Mouse (Mus musculus): ENCODE measurements around the gene Gm49387. TPM values are rescaled to one million over a fixed set of nuclear protein-coding genes. Genes with fewer than 3 reads are reported as not detected.

Gene Gm49387
- total RNA-seq (2021): not detected

DNA sequence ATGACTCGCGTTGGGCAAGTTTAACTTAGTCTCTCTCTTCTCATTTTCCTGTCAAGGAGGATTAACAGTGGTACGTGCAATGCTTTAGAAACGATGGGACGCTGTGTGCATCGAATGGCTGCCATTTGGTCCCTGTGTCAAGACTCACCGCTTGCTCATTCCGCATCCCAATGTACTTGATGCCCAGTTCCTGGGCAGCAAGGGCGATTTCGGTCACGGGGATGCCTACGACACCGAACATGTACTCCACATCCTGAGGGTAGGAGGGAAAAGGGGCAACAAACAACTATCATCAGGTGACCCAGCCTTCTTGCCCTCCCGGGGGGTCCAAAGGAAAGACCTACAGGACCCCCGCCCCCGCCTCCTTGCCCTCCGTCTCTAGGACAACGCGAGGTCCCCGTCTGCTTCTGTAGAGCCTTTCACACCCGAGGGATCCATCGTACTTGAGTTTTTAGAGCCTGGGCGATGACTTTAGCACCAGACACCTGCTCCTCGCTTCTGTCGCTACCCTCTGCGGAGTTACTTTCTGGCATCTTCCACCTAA lies at the start of gene Gm49387:
TSS of gene Gm49387 (minus strand) at position 533 of the 544 bp plus-strand sequence.
- no peak for DNase-seq

DNA sequence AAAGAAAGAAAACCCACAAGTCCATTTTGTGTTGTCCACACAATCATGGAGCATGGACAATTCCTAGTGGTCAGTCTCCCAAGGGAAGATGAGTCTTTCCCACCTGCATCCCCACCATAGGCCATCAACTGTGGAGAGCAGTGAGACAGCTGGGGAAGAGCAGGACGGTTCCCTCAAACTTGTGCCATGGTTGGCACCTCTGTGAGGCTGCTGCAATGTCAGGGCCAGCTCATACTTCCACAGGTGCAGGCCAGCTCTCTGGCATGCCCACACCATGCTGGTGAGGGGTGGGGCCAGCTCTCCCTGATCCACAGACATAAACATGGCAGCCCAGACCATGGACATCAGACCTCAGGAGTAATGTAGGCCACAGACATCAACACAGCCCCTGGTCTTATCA lies 45.6 kb upstream of the Gm49387 start:
- no peak for DNase-seq

DNA sequence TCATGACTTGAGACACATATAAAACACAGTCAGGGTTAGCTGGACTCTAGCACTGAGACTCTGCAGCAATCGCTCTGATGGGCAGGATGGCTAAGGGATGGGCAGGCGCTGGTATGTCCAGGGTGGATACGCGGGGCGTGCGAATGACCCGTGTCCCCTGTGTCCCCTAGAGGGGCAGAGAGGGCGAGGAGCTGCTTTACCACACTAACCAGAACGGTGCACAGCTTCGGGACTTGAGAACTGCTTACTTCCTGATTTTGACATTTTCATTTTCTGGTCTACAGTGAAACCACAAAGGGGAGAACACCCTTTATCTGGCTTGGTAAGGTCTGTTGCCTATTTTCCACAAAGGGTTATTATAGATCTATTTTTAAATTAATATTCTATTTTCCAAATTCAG lies 45.0 kb upstream of the Gm49387 start:
- no peak for DNase-seq

DNA sequence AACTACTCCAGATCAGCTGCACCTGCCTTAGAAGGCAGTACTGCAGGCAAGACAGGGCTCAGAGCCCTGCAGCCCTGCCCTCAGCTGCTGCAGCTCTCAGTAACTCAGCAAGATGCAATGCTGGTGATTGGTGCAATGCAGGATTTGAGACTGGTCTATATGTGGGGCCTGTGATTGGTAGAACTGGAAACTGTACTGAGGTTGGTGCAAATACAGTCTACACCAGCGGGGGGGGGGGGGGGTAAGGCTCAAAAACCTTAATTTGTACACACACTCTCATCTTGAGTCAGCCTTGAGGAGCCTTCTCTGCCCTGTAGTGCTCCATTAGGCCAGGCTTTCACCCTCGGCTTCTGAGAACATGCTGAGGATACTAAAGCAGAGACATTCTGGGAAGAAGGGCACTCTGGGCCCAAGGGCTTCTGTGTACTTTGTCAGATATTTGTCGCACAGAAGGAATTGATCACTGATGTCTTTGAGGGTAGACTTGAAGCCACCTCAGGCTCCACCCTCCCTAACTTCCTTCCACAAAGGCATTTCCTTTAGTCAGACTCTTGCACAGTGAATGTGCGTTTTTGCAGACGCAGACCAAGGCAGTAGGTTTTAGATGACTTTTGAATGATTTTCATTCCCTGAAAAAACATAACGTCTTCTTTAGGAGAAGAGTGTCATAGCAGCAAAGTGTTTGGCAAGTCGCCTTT lies 43.8 kb upstream of the Gm49387 start:
- DNase-seq: no peak

DNA sequence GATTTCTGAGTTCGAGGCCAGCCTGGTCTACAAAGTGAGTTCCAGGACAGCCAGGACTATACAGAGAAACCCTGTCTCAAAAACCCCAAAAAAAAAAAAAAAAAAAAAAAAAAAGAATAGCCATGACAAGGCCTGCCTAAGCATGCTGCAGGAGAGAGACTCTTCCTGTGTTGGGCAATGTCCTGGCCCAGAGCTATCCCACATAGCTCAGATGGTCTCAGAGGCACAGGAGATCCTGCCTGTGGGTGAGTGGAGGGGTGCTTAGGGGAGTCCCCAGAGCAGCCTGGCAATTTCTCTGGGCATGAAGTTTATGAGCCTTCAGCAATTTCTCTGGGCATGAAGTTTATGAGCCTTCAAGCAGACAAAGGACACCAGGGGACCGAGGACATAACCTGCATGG lies 42.9 kb upstream of the Gm49387 start:
- DNase-seq: no peak

DNA sequence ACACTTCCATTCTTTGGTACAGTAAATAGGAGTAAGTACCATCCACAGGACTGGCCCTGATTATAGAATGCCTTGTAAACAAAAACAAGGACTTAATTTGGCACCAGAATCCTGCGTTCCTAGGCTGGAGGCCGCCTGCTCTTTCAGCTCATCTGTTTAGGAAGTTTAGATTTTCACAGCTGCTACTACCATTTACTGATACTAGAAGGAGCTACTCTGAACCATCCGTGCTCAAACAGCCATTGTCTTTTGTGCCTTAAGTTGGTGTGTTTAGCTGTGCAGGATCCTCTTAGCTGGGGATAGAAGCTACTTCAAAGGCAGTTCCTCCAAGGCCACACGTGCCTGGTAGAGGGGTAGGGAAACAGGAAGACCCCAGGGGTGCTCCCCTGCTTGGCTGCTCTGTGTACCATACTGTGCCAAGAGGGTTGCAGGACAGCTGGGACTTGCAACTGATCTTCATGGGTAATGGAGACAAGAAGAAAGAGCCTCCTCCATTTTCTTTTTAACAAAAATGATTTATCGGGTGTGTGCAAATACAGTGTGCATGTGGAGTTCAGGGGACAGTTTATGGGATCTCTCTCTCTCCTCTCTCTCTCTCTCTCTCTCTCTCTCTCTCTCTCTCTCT lies 41.4 kb upstream of the Gm49387 start:
- no peak for DNase-seq

DNA sequence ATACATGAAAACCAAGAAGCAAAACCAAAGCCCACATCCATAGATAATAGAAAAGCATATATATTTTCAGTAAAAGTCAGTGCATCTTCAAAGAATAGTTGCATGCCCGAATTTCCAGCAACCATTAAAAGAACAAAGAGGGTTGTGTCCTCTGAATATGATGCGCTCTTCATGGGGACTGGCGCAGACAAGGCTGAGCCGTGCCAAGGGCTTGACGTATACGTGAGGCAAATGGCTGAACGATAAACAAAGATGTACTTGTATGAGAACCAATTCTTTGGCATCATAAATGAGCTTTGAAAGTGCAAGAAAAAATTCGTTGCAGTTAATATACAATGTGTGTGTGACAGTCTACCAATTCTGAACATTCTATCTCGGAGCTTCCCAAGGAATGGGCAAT lies 40.6 kb upstream of the Gm49387 start:
- DNase-seq: no peak

DNA sequence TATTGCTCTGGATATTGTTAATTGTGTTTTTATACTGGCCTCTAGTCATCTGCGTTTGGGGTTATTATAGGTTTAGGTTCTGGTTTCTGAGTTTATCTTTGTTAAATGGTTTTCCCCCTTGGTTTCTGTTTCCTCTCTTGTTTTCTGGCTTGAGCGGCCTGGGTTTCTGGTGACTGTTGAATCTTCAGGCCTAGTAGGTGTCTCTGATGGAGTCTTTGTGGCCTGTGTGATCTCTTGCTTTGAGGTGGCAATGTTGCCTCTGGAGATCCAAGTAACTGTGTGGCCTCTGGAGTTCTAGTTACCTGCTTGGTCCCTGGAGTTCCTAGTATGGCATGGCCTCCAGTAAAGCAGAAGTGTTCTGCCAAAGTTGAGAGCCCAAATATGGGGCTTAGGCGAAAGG lies 40.0 kb upstream of the Gm49387 start:
- no peak for DNase-seq

DNA sequence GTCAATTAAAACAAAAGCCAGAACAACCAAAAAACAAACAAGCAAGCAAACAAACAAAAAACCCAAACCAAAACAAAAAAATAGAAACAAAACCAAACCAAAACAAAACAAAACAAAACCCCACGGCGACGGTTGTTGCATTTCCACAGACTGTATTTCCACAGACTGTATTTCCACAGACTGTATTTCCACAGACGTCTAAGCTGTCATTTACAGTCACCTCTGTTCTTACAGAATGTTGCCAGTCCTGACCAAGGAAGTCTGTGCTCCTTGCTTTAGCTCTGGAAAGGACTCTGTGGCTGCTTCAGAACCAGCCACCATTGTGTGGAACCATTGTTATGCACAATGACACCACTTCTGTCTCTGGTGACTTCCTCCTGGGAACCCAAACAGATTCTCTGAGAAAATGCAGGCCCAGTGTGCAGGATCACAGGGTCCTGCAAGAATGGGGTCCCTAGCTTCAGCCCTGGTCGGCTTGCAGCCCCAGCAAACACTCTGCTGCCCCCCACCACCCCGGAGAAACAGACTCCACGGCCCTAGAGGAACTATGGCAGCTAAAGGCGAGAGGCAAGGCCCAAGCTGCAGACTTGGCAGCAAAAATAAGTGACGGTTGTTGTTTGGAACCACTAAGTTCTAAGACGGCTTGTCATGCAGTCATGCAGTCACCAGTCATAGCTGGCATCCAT lies 31.1 kb upstream of the Gm49387 start:
- DNase-seq: no peak

DNA sequence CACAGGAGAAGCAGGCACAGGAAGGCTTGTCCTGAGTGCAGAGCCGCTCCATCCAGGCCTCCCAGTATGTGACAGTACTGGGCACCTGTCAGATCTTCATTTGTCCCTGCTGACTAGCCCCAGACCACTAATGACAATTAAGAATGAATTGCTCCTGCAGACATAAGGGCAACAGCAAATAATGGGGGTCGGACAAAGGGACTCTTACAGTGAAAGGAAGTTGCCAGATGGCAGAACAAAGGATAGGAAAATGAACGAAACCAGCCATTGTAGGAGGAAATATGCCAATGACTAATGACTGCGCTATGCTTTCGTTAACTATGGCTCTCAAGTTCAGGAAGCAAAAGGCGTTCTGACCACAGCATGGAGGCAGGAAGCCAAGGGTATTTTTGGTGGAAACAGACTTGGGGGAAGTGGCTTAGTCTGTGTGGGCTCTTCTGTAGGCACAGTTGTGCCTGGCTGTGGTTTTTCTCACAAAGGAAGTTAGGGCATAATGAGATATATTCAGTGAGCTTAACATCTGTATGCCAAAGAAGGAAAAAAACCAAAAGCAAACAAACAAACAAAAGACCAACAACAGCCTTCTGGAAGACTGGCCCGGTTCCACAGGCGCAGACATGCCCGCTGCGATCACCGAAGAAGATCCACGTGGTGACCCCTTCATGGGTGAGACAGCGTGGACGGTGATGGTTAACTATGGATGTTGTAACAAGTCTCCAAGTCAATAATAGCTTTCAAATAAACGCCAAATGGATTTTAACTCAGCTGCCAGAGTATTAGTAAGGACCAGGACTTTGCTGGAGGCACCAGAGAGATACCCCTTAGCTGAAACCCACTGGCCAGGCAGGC lies 29.2 kb upstream of the Gm49387 start:
- DNase-seq: no peak

DNA sequence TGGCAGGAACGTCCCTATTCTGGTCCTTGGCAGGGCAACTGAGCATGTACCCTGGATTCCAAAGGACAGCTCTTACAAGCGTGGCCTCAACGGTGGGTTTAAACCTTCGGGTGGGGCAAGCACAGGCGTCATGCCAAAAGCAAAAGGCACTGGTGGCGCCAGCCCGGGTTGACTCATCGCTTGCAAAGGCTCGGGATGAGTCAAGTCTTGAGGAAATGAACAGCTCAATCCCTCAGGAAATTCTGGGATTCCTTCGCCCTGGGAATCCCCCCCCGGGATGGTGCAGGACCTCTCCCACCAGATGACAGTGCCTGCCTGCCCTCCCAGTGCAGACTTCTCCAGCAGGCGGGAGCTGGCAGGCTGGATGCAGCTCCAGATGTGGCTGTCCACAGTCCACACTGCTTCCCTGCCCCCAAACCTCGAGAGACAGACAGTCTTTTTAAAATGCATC lies 28.5 kb upstream of the Gm49387 start:
- DNase-seq: no peak

DNA sequence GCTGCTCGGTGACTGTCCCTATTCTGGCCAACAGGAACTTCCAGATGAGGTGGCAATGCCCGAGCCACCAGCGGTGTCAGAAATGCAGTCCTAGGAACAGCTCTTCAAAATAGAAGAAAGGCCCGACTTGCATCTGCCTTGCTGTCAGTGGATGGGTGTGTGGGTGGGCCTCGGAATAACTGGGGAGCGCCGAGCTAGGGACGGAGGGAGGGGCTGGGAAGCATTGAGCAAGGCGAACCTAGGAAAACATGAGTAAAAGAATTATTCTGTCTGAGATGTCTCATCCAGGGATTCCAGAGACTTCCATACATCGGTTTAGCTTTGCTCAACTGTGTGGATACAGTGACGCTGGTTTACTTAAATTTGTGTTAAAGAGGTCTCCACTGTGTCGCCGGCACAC lies 27.6 kb upstream of the Gm49387 start:
- DNase-seq: no peak

DNA sequence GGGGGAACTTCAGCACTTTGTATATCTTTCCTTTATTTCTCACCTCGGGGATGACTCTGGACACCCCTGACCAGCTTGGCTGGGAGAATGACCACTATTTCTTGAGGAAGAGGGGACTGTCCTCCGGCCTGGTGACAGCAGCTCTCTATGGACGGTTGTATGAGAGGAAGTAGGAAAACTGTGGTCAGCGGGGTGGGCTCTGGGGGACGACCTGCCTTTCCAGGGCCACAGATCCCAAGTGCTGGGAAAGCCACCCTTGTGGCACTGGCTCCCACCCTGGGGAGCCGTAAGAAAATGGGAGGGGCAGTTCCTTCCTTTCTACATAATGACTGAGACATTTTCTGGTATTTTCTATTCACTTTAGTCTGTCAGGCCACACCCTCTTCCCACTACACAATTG lies 27.1 kb upstream of the Gm49387 start:
- DNase-seq: no peak

DNA sequence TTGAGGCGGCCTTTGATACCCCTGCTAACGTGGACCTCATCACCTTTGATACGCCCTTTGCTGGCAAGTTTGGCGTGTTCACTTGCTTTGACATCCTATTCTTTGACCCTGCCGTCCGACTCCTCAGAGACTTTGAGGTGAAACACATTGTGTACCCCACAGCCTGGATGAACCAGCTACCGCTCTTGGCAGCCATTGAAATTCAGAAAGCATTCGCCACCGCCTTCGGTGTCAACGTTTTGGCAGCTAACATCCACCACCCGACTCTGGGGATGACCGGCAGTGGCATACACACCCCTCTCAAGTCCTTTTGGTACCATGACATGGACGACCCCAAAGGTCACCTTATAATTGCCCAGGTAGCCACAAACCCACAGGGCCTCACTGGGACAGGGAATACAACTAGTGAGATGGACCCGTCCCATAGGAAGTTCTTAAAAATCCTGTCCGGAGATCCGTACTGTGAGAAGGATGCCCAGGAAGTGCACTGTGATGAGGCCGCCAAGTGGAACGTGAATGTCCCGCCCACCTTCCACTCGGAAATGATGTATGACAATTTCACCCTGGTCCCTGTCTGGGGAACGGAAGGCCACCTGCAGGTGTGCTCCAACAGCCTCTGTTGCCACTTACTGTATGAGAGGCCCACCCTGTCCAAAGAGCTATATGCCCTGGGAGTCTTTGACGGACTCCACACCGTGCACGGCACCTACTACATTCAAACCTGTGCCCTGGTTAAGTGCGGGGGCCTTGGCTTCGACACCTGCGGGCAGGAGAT lies 26.4 kb upstream of the Gm49387 start:
- no peak for DNase-seq

DNA sequence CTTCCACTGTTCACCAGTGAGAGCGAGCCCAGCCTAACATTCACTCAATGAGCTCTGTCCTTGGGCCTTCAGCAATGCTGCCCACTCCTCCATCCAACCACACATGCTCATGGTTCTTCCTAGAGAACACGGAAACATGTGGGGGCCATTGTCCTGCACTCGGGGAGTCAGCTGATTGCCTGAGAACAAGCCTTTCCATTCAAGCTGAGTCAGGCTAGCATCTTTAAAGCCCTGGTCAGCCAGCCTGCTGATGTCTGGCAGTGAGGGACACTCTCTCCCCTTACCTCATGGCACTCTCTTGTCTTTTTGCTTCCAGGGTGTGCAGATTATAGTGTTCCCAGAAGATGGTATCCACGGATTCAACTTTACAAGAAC lies 24.9 kb upstream of the Gm49387 start:
- DNase-seq: no peak

DNA sequence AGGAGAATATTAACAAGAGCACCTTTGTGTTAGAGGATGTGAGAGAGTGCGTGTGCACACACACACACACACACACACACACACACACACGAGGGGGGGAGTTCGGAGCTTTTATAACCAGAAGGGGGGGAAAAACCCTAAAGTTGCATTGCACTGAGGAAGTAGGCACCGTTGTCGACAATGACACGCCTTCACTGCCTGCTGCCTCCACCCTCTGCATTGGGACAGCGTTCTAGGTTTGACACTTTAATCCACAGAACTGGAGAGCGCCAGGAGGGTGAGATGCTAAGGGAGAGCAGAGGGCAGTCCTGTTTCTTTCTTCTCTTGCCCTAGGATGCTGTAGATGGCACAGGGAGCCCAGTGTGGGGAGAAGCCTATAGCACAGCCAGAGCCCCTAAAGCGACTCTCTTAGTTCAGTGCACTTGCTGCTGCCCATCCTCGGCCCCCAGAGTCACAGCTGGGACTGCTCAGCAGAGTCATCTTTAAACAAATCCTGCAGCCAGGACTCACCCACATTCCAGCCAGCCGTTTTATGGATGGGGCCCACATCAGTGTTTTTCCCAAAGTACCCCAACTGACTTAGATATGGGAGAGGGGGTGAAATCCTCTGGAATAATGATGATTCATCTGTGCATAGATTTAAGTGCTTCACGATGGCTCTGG lies 24.4 kb upstream of the Gm49387 start:
- no peak for DNase-seq

DNA sequence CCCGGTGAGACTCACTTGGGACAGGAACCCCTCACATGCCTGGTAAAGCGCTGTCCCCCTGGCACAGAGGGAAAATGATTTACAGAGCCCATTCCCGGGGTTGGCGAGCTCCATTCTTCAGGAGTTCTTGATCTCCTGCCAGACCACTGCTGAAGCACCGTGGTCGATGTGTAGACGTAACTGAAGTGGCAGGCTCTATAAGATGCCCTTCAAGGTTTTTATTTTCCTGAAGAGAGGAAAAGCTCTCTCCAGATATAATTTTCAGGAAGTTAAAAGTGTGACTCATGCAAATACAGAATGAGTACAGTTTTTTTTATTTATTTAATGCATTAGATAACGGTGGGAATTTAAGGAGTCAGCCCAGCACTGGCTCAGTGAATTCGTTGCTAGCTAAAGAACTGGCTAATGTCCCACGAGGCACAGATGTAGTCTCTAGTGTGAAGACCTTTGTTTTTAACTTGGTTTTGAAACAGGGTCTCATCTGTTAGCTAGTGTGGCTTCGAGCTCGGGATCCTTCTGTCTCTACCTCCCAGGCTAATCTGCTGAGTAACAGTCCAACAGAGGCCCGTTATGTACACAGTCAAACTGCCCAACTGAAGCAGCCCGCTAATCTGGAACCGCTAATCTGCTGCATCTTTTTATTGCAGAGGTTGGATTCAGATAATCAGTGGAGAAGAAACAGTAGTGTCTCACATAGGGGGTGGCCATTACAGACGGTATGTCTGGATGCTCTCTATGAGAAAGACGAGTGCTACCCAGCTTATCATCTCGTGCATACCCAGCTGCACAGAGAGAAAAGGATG lies 23.6 kb upstream of the Gm49387 start:
- DNase-seq: no peak

DNA sequence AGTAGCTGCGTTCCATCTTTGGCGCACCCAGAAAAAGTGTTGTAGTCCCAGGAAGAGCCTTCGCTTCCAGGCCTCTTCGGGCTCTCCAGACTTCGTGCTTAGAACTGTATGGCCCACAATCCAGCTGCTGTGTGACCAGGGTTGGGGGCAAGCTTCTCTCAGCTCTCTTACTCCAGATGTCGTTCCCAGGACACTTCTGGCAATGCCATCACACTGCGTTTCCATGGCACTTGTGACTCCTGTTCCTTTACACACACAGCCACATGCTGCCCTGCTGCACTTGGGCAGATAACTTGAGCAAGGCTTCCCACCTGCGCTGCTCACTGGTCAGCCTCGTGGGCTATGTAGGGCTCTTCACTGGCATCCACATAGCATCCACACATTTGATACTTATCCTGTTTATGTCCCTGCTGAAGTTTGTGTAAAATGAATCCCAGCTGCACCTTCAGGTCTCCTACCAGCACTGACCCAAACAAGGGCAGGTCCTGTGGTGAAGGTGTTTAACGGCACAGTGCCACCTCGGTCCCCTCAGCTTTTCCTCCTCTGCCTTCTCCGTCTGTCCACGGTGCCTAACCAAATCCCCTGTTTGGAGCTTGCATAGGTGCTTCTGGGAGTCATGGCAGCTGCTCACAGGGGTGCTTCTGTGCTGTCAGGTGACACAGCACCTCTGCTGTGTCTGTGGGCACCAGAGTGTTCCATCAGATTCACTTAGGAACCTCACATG lies 22.9 kb upstream of the Gm49387 start:
- no peak for DNase-seq

DNA sequence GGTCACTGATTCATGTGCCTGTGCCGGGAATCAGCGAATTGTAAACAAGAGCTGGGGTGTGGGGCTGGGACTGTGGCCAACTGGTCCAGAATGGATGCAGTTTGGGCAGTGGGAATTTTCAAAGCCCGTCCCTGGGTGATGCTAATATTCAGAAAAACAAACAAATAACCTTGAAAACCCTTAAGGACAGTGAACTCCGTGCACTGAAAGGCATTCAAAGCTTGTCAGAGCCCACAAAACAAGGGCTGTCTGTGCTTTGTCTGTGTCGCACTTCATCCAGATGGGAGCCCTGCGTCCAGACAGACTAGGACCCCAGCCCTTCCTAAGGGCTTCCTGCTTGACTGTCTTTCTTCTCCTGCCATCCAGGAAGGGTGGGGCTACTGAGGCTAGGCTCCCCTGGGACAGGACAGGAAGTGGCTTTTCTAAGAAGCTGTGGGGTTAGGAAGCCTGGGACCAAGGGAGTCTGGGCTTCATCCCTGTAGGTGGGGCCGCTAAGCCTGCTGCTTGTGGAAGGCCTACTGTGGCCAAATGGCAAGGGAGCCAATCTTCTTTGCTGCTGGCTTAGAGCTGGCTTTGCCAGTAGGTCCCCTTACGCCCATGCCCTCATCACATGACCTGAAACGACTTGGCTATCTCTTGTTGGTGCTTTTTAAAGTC lies 22.0 kb upstream of the Gm49387 start:
- no peak for DNase-seq
